Mouse (Mus musculus) cerebellum, adult 11-12 months (tissue): ENCODE results near the gene Sstr2.
"Not testable (repeated sequence)": the region's sequence is repeated elsewhere in the genome, so short reads cannot be mapped to it uniquely, and the experiment has no call there.

Source experiments
- DNase-seq: peaks from one replicate; pipeline ENCODE4 v3.0.0; 2022

Gene Sstr2

DNA sequence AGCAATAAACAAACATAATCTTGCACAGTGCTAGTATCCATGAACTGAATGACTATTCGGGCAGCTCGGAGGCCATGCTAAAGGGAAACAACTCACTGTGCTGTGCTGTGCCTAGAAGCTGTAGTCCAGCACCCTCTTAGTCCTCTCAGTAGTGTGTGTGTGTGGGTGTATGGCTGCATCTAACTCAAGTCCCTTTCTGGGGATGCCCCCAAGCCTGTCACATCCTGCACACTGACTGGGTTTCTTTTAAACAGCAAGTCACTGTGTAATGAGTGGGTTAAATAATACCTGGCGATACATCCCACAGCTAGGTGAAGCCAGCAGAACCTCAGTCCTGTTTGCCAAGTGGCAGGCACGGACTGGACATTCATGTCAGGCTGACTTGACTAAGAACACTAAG is 39.6 kb downstream of the Sstr2 start:
- no peak for DNase-seq

DNA sequence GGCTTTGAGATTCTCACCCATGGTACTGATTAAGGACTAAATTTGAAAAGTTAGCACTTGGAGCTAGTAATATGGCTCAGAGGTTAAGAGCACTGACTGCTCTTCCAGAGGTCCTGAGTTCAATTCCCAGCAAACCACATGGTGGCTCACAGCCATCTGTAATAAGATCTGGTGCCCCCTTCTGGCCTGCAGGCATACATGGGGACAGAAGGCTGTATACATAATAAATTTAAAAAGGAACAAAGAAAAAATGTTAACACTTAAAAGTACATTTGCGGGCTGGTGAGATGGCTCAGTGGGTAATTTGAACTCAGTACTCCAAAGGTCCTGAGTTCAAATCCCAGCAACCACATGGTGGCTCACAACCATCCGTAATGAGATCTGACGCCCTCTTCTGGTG is 41.1 kb downstream of the Sstr2 start:
- not testable (repeated sequence) for DNase-seq

DNA sequence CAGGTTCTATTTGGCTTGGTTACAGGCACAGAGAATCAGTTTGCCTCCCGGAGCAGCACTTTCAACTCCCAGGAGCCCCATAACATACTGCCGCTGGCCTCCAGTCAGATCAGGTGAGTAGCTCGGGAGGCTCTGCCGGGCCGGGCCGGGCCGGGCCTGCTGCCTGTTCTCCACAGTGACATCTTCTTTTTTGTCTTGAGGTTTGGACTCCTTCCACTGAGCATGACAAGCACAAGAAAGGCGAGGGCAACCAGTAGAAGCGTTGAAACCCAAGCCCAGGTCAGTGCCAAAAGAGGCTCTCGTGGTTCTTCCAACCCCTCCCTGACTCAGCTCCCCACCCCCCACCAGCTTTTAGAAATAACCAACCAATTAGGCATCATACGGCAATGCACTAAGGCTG is 41.8 kb downstream of the Sstr2 start:
- peak; percentile 58 for DNase-seq

DNA sequence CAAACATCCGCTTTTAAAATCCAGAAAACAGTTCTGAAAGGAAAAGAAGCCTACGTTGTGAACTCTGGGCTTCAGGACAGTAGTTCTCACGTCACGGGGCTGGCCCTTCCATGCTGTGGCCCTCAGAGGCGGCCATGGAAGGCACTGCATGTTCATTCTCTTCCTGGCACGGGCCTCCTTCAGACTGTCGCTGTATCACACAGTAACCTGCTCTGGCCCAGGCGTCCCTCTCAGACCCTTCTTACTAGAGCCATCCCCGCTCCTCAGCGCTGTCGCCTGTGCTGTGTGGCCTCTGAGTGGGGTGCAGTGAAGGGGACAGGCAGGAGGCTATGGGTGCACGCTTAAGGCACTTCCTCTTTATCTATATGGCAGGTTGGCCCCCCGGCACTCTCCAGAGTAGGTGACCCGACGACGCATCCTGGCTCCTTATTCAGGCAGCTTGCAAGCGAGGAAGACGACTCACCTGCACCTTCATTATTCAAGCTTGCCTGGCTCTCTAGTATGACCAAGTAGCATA is 42.8 kb downstream of the Sstr2 start:
- DNase-seq, result peak; percentile 41

DNA sequence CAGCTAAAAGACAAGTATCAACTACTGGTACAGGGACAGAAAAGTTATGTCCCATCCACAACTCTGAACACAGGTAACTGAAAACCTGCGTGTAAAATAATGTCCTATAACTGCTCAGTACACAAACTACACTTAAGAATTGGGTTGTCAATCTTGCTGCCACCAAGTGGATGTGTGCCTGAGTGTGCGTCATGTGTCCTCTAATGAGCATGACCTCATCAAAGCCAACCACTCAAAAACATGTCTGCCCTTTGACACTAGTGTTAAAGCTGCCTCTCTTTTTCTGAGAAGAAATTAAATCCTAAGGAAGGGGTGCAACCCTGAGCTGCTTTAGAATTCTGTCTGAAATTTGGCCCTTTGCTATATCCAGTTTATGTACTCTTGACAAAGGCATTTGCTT is 45.1 kb downstream of the Sstr2 start:
- no peak for DNase-seq

DNA sequence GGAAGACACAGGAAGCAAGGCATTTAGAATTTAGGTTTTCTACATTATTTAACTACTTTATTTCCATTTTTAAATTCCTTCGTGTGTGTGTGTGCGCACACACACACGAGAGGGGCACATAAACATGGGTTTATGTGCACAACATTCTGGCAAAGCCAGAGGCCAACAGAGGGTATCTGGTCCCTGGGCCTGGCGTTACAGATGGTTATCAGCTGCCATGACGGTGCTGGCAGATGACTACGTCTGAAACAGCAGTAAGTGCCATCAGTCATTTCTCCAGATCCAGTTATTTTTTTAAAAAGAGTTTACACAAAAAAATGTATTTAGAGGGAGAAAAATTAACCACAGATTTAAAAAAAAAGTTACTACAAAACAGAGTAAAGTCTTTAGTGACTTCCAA is 47.1 kb downstream of the Sstr2 start:
- no peak for DNase-seq

DNA sequence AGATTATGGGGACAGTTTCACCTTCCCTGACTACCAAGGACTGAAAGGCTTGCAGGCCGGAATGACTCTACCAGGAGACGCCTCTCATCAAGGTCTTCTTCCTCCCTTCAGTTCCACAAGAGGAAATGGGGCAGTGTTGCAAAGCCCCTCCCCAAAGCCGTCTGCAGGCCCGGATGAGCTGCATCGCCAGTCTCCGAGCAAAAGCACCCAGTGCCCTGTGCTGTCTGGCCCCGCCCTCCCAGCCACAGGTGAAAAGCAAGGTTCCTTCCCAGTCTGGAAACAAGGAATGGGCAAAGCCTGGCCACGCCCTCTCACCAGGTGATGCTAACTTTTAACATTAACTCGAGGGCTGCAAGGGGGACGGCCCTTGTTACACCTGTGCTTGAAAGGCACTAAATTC is 47.5 kb downstream of the Sstr2 start:
- DNase-seq, result no peak

DNA sequence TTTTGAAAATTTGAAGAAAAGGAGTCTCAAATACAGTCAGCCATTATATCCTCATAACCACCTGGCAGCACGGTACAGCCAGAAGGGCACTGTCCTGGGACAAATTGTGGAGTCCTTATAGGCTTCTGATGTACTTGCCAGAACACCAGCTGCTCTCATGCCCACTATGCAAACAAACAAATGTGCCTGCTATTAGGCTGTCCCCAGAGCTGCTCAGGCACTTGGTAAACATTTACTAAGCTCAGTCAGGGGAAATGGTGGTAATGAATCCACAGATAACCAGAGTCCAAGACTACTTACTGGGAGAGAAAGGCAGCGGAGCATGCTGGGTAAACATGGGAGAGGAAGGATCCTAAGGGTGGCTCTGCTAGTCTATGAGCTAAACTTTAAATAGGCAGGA is 48.0 kb downstream of the Sstr2 start:
- no peak for DNase-seq

DNA sequence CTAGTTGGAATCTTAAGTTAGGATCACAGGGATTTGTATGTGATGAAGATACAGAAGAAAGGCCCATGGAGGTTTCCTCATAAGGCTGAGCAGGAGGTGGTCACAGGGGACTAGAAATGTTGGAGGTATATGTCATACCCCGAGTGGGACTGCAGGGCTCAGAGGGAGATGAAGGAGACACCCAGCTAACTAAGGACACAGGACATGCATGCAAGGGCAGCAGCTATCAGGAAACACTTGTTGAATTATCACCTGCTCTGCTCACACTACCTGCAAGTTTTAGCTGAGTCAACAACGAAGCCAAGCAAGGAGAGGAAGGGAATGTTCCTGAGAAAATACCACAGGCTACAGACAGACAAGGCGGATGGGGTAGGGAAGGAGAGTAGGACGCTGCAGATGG is 48.6 kb downstream of the Sstr2 start:
- no peak for DNase-seq

DNA sequence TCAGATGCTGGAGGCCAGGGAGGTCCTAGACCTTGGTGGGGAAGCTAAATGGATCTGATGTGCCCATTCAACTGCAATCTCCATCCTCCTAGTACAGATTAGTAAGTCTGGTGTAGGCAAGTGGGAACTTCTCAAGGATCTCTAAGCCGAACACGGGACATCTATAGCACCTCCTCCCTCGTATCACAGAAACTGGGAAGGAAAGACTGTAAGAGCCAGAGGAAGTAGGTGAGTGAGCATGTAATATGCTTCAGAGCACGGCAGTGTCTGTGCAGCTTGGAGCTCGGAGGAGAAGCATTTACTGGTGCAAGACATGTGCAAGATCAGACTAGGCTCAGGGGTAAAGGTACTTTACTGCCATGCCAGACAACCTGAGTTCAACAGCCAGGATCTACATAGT is 49.7 kb downstream of the Sstr2 start:
- DNase-seq, result no peak

DNA sequence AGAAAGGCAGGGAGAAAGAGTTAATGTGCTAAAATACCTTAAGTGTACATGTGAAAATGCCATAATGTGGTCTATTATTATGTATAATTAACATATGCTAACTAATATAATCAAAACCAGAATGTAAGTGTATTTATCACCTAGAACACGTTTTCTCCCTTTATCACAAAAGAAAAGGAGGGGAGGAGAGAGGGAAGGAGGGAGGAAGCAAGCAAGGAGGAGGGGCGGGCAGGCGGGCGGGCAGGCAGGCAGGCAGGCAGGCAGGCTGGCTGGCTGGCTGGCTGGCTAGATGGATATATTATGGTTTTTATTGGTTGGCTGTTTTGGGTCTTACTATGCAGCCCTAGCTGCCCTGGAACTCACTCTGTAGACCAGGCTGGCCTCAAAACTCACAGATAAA is 50.6 kb downstream of the Sstr2 start:
- no peak for DNase-seq

DNA sequence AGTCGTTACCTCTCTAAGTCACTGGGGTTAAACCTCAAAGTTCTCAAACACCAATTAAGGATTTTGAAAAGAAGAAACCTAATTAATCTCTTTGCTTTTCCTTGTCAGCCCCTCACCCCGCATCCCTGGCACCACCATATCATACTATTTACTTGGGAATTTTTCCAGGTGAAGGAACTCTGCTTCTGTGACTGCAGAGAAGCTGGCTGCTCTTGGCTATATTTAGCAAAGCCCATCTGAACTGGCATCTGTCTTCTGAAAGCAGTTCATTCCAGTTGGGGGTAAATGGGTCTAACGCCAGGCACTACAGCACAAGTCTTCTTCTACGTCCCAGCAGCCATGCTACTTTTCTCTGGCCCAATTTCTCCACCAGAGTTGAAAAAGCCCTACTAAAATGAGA is 54.5 kb downstream of the Sstr2 start:
- no peak for DNase-seq

DNA sequence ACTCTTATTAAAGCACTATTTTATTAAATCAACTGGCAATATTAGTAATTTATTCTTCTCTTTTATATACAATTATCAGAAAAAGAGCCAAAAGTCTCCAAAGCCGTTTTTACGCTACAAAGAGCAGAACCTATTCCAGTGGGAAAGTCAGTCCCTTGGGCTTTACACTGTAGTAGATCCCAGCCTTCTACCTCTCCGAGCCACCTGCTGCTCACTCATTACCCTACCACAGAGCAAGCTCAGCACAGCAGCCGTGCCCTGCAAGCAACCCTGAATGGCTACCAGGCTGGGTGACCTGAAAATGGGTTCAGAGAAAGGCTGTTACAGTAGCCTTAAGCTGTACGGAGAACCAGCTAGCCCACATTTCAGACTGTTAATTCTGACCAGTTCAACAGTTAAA is 55.5 kb downstream of the Sstr2 start:
- DNase-seq, result no peak
